Mouse (Mus musculus) CH12.LX (cell line): ENCODE measurements around the gene Lbx2. TPM values are rescaled to one million over a fixed set of nuclear protein-coding genes. Genes with fewer than 3 reads are reported as not detected.

Experiments
- DNase-seq: peaks from one replicate; pipeline ENCODE4 v3.0.0-alpha.2; 2013; ENCODE audit errors: extremely low read depth
- H3K27ac ChIP-seq: 2 replicates; pipeline ENCODE4 v1.5.1; 2012; ENCODE audit warnings: low read depth, mild to moderate bottlenecking, control low read depth, moderate library complexity; ENCODE audit not compliant: insufficient read depth
- H3K27me3 ChIP-seq: replicated peaks from 2 replicates; pipeline ENCODE3; 2012; ENCODE audit warnings: inconsistent platforms
- H3K36me3 ChIP-seq, 2 experiments: replicated peaks in 1 of 2; 2 replicates each; pipeline versions ENCODE3 to v1.6.1; 2012; ENCODE audit warnings: inconsistent platforms in 1 of 2, low read length in 1 of 2, mild to moderate bottlenecking in 1 of 2, mixed read lengths in 1 of 2, moderate library complexity in 1 of 2; ENCODE audit not compliant: control insufficient read depth in 1 of 2, insufficient read depth in 1 of 2
- H3K4me1 ChIP-seq, 2 experiments: 2 replicates each; pipeline ENCODE4 v1.6.1; 2012; ENCODE audit warnings: inconsistent platforms in 1 of 2, moderate library complexity in 1 of 2; ENCODE audit not compliant: insufficient read depth in 2 of 2, control insufficient read depth in 1 of 2
- H3K4me2 ChIP-seq: 2 replicates; pipeline ENCODE4 v1.6.1; 2012; ENCODE audit warnings: low read depth, mild to moderate bottlenecking, control low read depth; ENCODE audit not compliant: poor library complexity, insufficient read depth, severe bottlenecking
- H3K4me3 ChIP-seq, 3 experiments: fragments of 150-350 bp in 1 of 3; sonication (generic) in 1 of 3; replicated peaks in 1 of 3; 2 replicates each; pipeline versions ENCODE3 to v1.5.1; 2011 to 2012; ENCODE audit warnings: low read depth in 2 of 3, low read length in 2 of 3, mild to moderate bottlenecking in 2 of 3, moderate library complexity in 2 of 3, control low read depth in 1 of 3, improper control_type of control experiment in 1 of 3, inconsistent platforms in 1 of 3, mixed read lengths in 1 of 3; ENCODE audit not compliant: poor library complexity in 1 of 3
- H3K79me2 ChIP-seq: replicated peaks from 2 replicates; pipeline ENCODE4 v1.6.1; 2012; ENCODE audit warnings: mild to moderate bottlenecking, moderate library complexity; ENCODE audit not compliant: control insufficient read depth, poor library complexity, insufficient read depth, severe bottlenecking; ENCODE audit errors: extremely low read depth
- H3K9ac ChIP-seq: 2 replicates; pipeline ENCODE4 v1.6.1; 2012; ENCODE audit warnings: low read depth, mild to moderate bottlenecking, control low read depth, moderate library complexity; ENCODE audit not compliant: insufficient read depth
- H3K9me3 ChIP-seq: replicated peaks from 2 replicates; pipeline ENCODE3; 2012; ENCODE audit warnings: low read length, inconsistent platforms, mixed read lengths
- CHD1 ChIP-seq: IDR thresholded peaks from 2 replicates; pipeline ENCODE4 v1.6.1; 2012; ENCODE audit warnings: low read depth, low read length, improper control_type of control experiment, inconsistent platforms
- CHD2 ChIP-seq: IDR thresholded peaks from 2 replicates; pipeline ENCODE4 v1.6.1; 2011; ENCODE audit warnings: low read length, improper control_type of control experiment
- CTCF ChIP-seq, 2 experiments: IDR thresholded peaks in 1 of 2; conservative IDR thresholded peaks in 1 of 2; 2 replicates each; pipeline ENCODE4 v1.5.1; 2011 to 2012; ENCODE audit warnings: low read depth in 2 of 2, low read length in 2 of 2, improper control_type of control experiment in 1 of 2, inconsistent platforms in 1 of 2, mild to moderate bottlenecking in 1 of 2, moderate library complexity in 1 of 2
- E2F4 ChIP-seq: IDR thresholded peaks from 2 replicates; pipeline ENCODE4 v1.6.1; 2011; ENCODE audit warnings: low read depth, low read length, improper control_type of control experiment; ENCODE audit not compliant: insufficient replicate concordance
- ELF1 ChIP-seq: IDR thresholded peaks from 2 replicates; pipeline ENCODE4 v1.6.1; 2014; ENCODE audit warnings: low read depth, mild to moderate bottlenecking, inconsistent platforms, low read length, improper control_type of control experiment
- EP300 ChIP-seq: IDR thresholded peaks from 2 replicates; pipeline ENCODE4 v1.6.1; 2011; ENCODE audit warnings: low read length, improper control_type of control experiment
- GABPA ChIP-seq: IDR thresholded peaks from 2 replicates; pipeline ENCODE4 v1.6.1; 2012; ENCODE audit warnings: low read depth, low read length, improper control_type of control experiment, inconsistent platforms; ENCODE audit not compliant: insufficient replicate concordance
- IRF4 ChIP-seq: IDR thresholded peaks from 2 replicates; pipeline ENCODE4 v1.6.1; 2014; ENCODE audit warnings: low read depth, mild to moderate bottlenecking, inconsistent platforms, low read length, improper control_type of control experiment
- JUND ChIP-seq: conservative IDR thresholded peaks from 2 replicates; pipeline ENCODE4 v1.6.1; 2011; ENCODE audit warnings: low read depth, low read length, improper control_type of control experiment
- NELFE ChIP-seq: IDR thresholded peaks from 2 replicates; pipeline ENCODE4 v1.6.1; 2011; ENCODE audit warnings: low read depth, low read length, improper control_type of control experiment
- PAX5 ChIP-seq: IDR thresholded peaks from 2 replicates; pipeline ENCODE4 v1.6.1; 2012; ENCODE audit warnings: low read length, inconsistent platforms, mixed read lengths
- POLR2AphosphoS2 ChIP-seq: IDR thresholded peaks from 2 replicates; pipeline ENCODE4 v1.6.1; 2011; ENCODE audit warnings: low read depth, low read length, improper control_type of control experiment
- RCOR1 ChIP-seq: conservative IDR thresholded peaks from 2 replicates; pipeline ENCODE4 v1.6.1; 2012; ENCODE audit warnings: low read depth, mild to moderate bottlenecking, inconsistent platforms, low read length, improper control_type of control experiment
- SIN3A ChIP-seq: IDR thresholded peaks from 2 replicates; pipeline ENCODE4 v1.6.1; 2012; ENCODE audit warnings: low read length, improper control_type of control experiment, inconsistent platforms
- SMC3 ChIP-seq: IDR thresholded peaks from 2 replicates; pipeline ENCODE4 v1.6.1; 2011; ENCODE audit warnings: low read depth, low read length, improper control_type of control experiment
- dilution Hi-C: fragments of 300-500 bp; cut with MboI; formaldehyde crosslinking; loops from 2 replicates; pipeline ENCODE4 v1.14.3; 2020; ENCODE audit warnings: low sequenced_read_pairs; ENCODE audit not compliant: extremely low pct_unique_long_range_greater_than_20kb, extremely low pct_ligation_motif_present
- in situ Hi-C: fragments of 300-500 bp; cut with MboI; formaldehyde crosslinking; loops from 3 replicates; pipeline ENCODE4 v1.14.3; 2019; ENCODE audit warnings: low sequenced_read_pairs, low pct_ligation_motif_present, low pct_unique_long_range_greater_than_20kb, mixed read lengths
- polyA plus RNA-seq: library from polyadenylated mRNA; unstranded; fragments of >175 nt; gene quantifications from 2 replicates; pipeline ENCODE4 v1.2.1, GENCODE M21; 2012; ENCODE audit warnings: low read depth; ENCODE audit not compliant: insufficient read length
- total RNA-seq, 2 experiments: library from RNA; depleted of rRNA; stranded (reverse); fragments of 300-350 nt in 1 of 2; fragments of >200 nt in 1 of 2; gene quantifications; 2 replicates each; pipeline ENCODE4 v1.2.3; 2012 to 2014

Lbx2 gene
- total and polyA plus RNA-seq, 3 experiments = 1.2 TPM; not detected in 2

DNA sequence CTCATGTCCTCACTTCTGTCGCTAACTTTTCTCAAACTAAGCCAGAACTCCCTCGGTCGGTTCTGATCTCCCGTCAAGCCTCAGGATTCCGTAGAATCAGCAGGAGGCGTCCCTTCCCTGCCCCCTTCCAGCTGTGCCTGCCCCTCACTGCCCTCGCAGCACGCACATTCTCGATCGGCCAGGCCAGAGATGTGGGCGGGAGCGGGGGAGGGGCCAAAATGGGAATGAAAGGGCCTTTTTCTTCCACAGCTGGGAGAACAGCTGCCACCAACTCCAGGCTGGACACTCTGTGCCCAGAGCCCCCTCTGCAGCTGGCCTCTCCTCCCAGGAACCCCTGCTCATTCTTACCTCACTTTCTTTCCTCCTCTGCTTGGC, 51.4 kb downstream of the Lbx2 start:
- dilution Hi-C loops (no loop called here), in situ Hi-C loops (no loop called here)
- DNase-seq = no peak
- Histone ChIP-seq H3K9ac (no peak overlapping the region), H3K27ac (no peak overlapping the region), H3K9me3 (no peaks in the 10 kb centered on the region), H3K4me1 (peaks cover 9 to 31% of the 10 kb centered on the region in 2 experiments; a peak in 3 of 4 replicates), H3K27me3 (peaks cover 2% of the 10 kb centered on the region), H3K4me3 (peak overlapping the region in 2 of 3 experiments; percentile 19 to 28), H3K36me3 (no peaks in the 10 kb centered on the region), H3K79me2 (no peaks in the 10 kb centered on the region), H3K4me2 (no peak overlapping the region)
- TF ChIP-seq CHD2 = no peak
- TF ChIP-seq IRF4 = no peak
- no peak for TF ChIP-seq CTCF (conservative IDR thresholded peaks at IDR 0.05 in 1 of 2, IDR thresholded peaks at IDR 0.05 in 1 of 2; ENCODE audit: low read depth in 2 of 2, low read length in 2 of 2)
- TF ChIP-seq E2F4 = no peak
- no peak for TF ChIP-seq SMC3
- TF ChIP-seq RCOR1 = no peak
- no peak for TF ChIP-seq NELFE
- TF ChIP-seq CHD1 = no peak
- no peak for TF ChIP-seq JUND
- no peak for TF ChIP-seq EP300
- TF ChIP-seq GABPA = no peak
- no peak for TF ChIP-seq SIN3A
- TF ChIP-seq PAX5 = no peak
- no peak for TF ChIP-seq POLR2AphosphoS2
- TF ChIP-seq ELF1 = no peak

Other genes with a start within 250 kb of the Lbx2 start
Only the 20 nearest of the 22 such genes appear.
- gene Sema4f, start 146.6 kb upstream of the Lbx2 start, total RNA-seq (2012; rRNA removed) = 0.04 TPM in 1 of 2 replicates, not detected in the other
- not detected in 2 replicates for gene Sema4f, start 146.6 kb upstream of the Lbx2 start, total RNA-seq (2014; rRNA removed)
- not detected in 2 replicates for gene Sema4f, start 146.6 kb upstream of the Lbx2 start, polyA plus RNA-seq
- gene M1ap, start 139.5 kb upstream of the Lbx2 start, total RNA-seq (2012; rRNA removed) = 3.0 and 6.4 TPM in 2 replicates
- gene M1ap, start 139.5 kb upstream of the Lbx2 start, total RNA-seq (2014; rRNA removed) = 1.8 and 2.4 TPM in 2 replicates
- 3.9 and 4.7 TPM in 2 replicates for gene M1ap, start 139.5 kb upstream of the Lbx2 start, polyA plus RNA-seq
- gene Dok1, start 52.9 kb upstream of the Lbx2 start, total RNA-seq (2012; rRNA removed) = 33.2 and 34.7 TPM in 2 replicates
- gene Dok1, start 52.9 kb upstream of the Lbx2 start, total RNA-seq (2014; rRNA removed) = 21.3 and 21.4 TPM in 2 replicates
- 23.8 and 24.6 TPM in 2 replicates for gene Dok1, start 52.9 kb upstream of the Lbx2 start, polyA plus RNA-seq
- 0.93 and 1.0 TPM in 2 replicates for gene Loxl3, start 52.2 kb upstream of the Lbx2 start, total RNA-seq (2012; rRNA removed)
- 0.05 TPM in 1 of 2 replicates, not detected in the other for gene Loxl3, start 52.2 kb upstream of the Lbx2 start, total RNA-seq (2014; rRNA removed)
- 0.74 and 1.0 TPM in 2 replicates for gene Loxl3, start 52.2 kb upstream of the Lbx2 start, polyA plus RNA-seq
- gene Aup1, start 31.8 kb upstream of the Lbx2 start, total RNA-seq (2012; rRNA removed) = 235 and 240 TPM in 2 replicates
- 108 and 119 TPM in 2 replicates for gene Aup1, start 31.8 kb upstream of the Lbx2 start, total RNA-seq (2014; rRNA removed)
- 284 and 324 TPM in 2 replicates for gene Aup1, start 31.8 kb upstream of the Lbx2 start, polyA plus RNA-seq
- gene Htra2, start 31.1 kb upstream of the Lbx2 start, total RNA-seq (2012; rRNA removed) = 113 and 128 TPM in 2 replicates
- 131 and 137 TPM in 2 replicates for gene Htra2, start 31.1 kb upstream of the Lbx2 start, total RNA-seq (2014; rRNA removed)
- gene Htra2, start 31.1 kb upstream of the Lbx2 start, polyA plus RNA-seq = 154 and 185 TPM in 2 replicates
- 2.2 and 2.7 TPM in 2 replicates for gene Dqx1, start 28.5 kb upstream of the Lbx2 start, total RNA-seq (2012; rRNA removed)
- gene Dqx1, start 28.5 kb upstream of the Lbx2 start, total RNA-seq (2014; rRNA removed) = 0.99 and 1.3 TPM in 2 replicates
- 2.9 and 3.5 TPM in 2 replicates for gene Dqx1, start 28.5 kb upstream of the Lbx2 start, polyA plus RNA-seq
- gene Tlx2, start 16.1 kb upstream of the Lbx2 start, total RNA-seq (2012; rRNA removed) = not detected in 2 replicates
- gene Tlx2, start 16.1 kb upstream of the Lbx2 start, total RNA-seq (2014; rRNA removed) = not detected in 2 replicates
- gene Tlx2, start 16.1 kb upstream of the Lbx2 start, polyA plus RNA-seq = not detected in 2 replicates
- 14.5 and 16.6 TPM in 2 replicates for gene Pcgf1, start 8.5 kb upstream of the Lbx2 start, total RNA-seq (2012; rRNA removed)
- gene Pcgf1, start 8.5 kb upstream of the Lbx2 start, total RNA-seq (2014; rRNA removed) = 12.5 and 13.7 TPM in 2 replicates
- gene Pcgf1, start 8.5 kb upstream of the Lbx2 start, polyA plus RNA-seq = 12.4 and 15.0 TPM in 2 replicates
- gene Ccdc142, start 15.2 kb downstream of the Lbx2 start, total RNA-seq (2012; rRNA removed) = 3.1 and 3.2 TPM in 2 replicates
- 0.38 and 0.59 TPM in 2 replicates for gene Ccdc142, start 15.2 kb downstream of the Lbx2 start, total RNA-seq (2014; rRNA removed)
- gene Ccdc142, start 15.2 kb downstream of the Lbx2 start, polyA plus RNA-seq = 1.1 and 1.7 TPM in 2 replicates
- gene Gm42688, start 15.2 kb downstream of the Lbx2 start, total RNA-seq (2012; rRNA removed) = 1.3 and 2.1 TPM in 2 replicates
- 1.2 TPM in 2 replicates for gene Gm42688, start 15.2 kb downstream of the Lbx2 start, total RNA-seq (2014; rRNA removed)
- 1.6 and 2.0 TPM in 2 replicates for gene Gm42688, start 15.2 kb downstream of the Lbx2 start, polyA plus RNA-seq
- 74.0 and 83.3 TPM in 2 replicates for gene Mrpl53, start 22.7 kb downstream of the Lbx2 start, total RNA-seq (2012; rRNA removed)
- gene Mrpl53, start 22.7 kb downstream of the Lbx2 start, total RNA-seq (2014; rRNA removed) = 52.2 and 54.2 TPM in 2 replicates
- 52.9 and 55.5 TPM in 2 replicates for gene Mrpl53, start 22.7 kb downstream of the Lbx2 start, polyA plus RNA-seq
- 78.9 and 104 TPM in 2 replicates for gene Mogs, start 29.1 kb downstream of the Lbx2 start, total RNA-seq (2012; rRNA removed)
- 77.3 and 78.4 TPM in 2 replicates for gene Mogs, start 29.1 kb downstream of the Lbx2 start, total RNA-seq (2014; rRNA removed)
- 53.0 and 57.2 TPM in 2 replicates for gene Mogs, start 29.1 kb downstream of the Lbx2 start, polyA plus RNA-seq
- 20.4 and 24.1 TPM in 2 replicates for gene Wbp1, start 35.2 kb downstream of the Lbx2 start, total RNA-seq (2012; rRNA removed)
- 23.1 and 27.5 TPM in 2 replicates for gene Wbp1, start 35.2 kb downstream of the Lbx2 start, total RNA-seq (2014; rRNA removed)
- gene Wbp1, start 35.2 kb downstream of the Lbx2 start, polyA plus RNA-seq = 16.6 and 19.3 TPM in 2 replicates
- gene Ino80b, start 39.1 kb downstream of the Lbx2 start, total RNA-seq (2012; rRNA removed) = 26.1 and 26.9 TPM in 2 replicates
- gene Ino80b, start 39.1 kb downstream of the Lbx2 start, total RNA-seq (2014; rRNA removed) = 14.9 and 15.4 TPM in 2 replicates
- gene Ino80b, start 39.1 kb downstream of the Lbx2 start, polyA plus RNA-seq = 30.4 and 34.2 TPM in 2 replicates
- 0.59 and 0.68 TPM in 2 replicates for gene Rtkn, start 49.1 kb downstream of the Lbx2 start, total RNA-seq (2012; rRNA removed)
- 0.54 and 1.3 TPM in 2 replicates for gene Rtkn, start 49.1 kb downstream of the Lbx2 start, total RNA-seq (2014; rRNA removed)
- 0.47 and 0.78 TPM in 2 replicates for gene Rtkn, start 49.1 kb downstream of the Lbx2 start, polyA plus RNA-seq
- 4.7 and 10.3 TPM in 2 replicates for gene Wdr54, start 70.0 kb downstream of the Lbx2 start, total RNA-seq (2012; rRNA removed)
- gene Wdr54, start 70.0 kb downstream of the Lbx2 start, total RNA-seq (2014; rRNA removed) = 4.9 and 7.8 TPM in 2 replicates
- 1.7 and 1.9 TPM in 2 replicates for gene Wdr54, start 70.0 kb downstream of the Lbx2 start, polyA plus RNA-seq
- gene 1700003E16Rik, start 70.0 kb downstream of the Lbx2 start, total RNA-seq (2012; rRNA removed) = 0.34 and 0.38 TPM in 2 replicates
- gene 1700003E16Rik, start 70.0 kb downstream of the Lbx2 start, total RNA-seq (2014; rRNA removed) = not detected in 2 replicates
- 0.23 and 0.25 TPM in 2 replicates for gene 1700003E16Rik, start 70.0 kb downstream of the Lbx2 start, polyA plus RNA-seq
- 17.8 and 19.8 TPM in 2 replicates for gene Dctn1, start 79.6 kb downstream of the Lbx2 start, total RNA-seq (2012; rRNA removed)
- gene Dctn1, start 79.6 kb downstream of the Lbx2 start, total RNA-seq (2014; rRNA removed) = 12.2 and 12.8 TPM in 2 replicates
- gene Dctn1, start 79.6 kb downstream of the Lbx2 start, polyA plus RNA-seq = 36.4 and 37.3 TPM in 2 replicates
- 0.13 and 0.38 TPM in 2 replicates for gene Slc4a5, start 133.5 kb downstream of the Lbx2 start, total RNA-seq (2012; rRNA removed)
- gene Slc4a5, start 133.5 kb downstream of the Lbx2 start, total RNA-seq (2014; rRNA removed) = not detected in 2 replicates
- 0.21 TPM in 1 of 2 replicates, not detected in the other for gene Slc4a5, start 133.5 kb downstream of the Lbx2 start, polyA plus RNA-seq